Mouse (Mus musculus): ENCODE results near the gene Gm20388. TPM values are rescaled to one million over a fixed set of nuclear protein-coding genes. Genes with fewer than 3 reads are reported as not detected.

The Gm20388 gene
- total RNA-seq, 1 experiment: 27.0 TPM

DNA sequence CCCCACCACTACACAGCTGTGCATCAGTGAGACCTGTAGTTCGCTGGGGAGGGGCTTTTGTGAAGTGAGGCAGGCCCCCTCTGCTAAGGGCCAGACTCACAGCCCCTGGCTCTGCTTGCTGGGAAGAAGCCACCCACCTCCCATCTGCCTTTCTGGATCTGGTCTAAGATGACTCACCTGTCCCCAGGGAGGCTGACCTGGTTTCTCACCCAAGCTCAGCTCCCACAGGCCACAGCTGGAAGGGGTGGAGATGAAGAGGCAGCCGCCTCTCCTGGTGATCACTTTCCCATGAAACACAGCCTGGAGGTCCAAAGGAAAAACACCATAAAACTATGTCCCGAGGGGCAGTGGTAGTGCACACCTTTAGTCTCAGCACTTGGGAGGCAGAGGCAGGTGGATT lies 2918.8 kb downstream of the Gm20388 start:
- Histone ChIP-seq H3K9me3 (ENCODE audit: control insufficient read depth, insufficient read depth, low read depth, low read length) (no peaks in the 10 kb centered on the region), H3K4me1 (ENCODE audit: control insufficient read depth in 2 of 2, insufficient read depth in 2 of 2, low read length in 2 of 2, poor library complexity in 1 of 2) (no peaks in the 10 kb centered on the region), H3K36me3 (ENCODE audit: control insufficient read depth, insufficient read depth, low read length, poor library complexity, severe bottlenecking) (no peaks in the 10 kb centered on the region), H3K27ac (ENCODE audit: insufficient read depth, low read depth, low read length, poor library complexity, severe bottlenecking) (no peak overlapping the region), H3K4me3 (ENCODE audit: insufficient read depth in 1 of 2, low read depth in 1 of 2, low read length in 2 of 2, poor library complexity in 1 of 2, severe bottlenecking in 1 of 2) (no peak overlapping the region), H3K9ac (ENCODE audit: insufficient read depth, low read depth, low read length, poor library complexity, severe bottlenecking) (no peak overlapping the region)
- in situ Hi-C loops (cut with MboI; ENCODE audit: low sequenced_read_pairs in 2 of 2, unreplicated experiment in 2 of 2): loop anchor here in 1 of 2 experiments (10.0 kb wide), 1 partner anchor 215 kb away; the partner anchor contains the start of genes Galns and Trappc2l
- no peak for DNase-seq (ENCODE audit: low read depth, low spot score)
- TF ChIP-seq ZC3H11A (IDR thresholded peaks at IDR 0.05; ENCODE audit: borderline replicate concordance, low read depth, low read length) (no peak), ZNF384 (IDR thresholded peaks at IDR 0.05; ENCODE audit: low read depth, low read length) (no peak), HCFC1 (IDR thresholded peaks at IDR 0.05; ENCODE audit: borderline replicate concordance, insufficient read depth, low read length) (no peak)

- H3K9ac ChIP-seq (ENCODE audit: insufficient read depth, low read depth, low read length, poor library complexity, severe bottlenecking): no peak overlapping the region
- DNase-seq (ENCODE audit: low read depth, low spot score): peak; percentile 69
- H3K36me3 ChIP-seq (ENCODE audit: control insufficient read depth, insufficient read depth, low read length, poor library complexity, severe bottlenecking): no peaks in the 10 kb centered on the region
- in situ Hi-C loops (cut with MboI; ENCODE audit: low sequenced_read_pairs in 2 of 2, unreplicated experiment in 2 of 2): no loop called here
- no peak overlapping the region for H3K27ac ChIP-seq (ENCODE audit: insufficient read depth, low read depth, low read length, poor library complexity, severe bottlenecking)
- H3K4me1 ChIP-seq (ENCODE audit: control insufficient read depth in 2 of 2, insufficient read depth in 2 of 2, low read length in 2 of 2, poor library complexity in 1 of 2): no peaks in the 10 kb centered on the region; a peak in 1 of 4 replicates
- no peaks in the 10 kb centered on the region for H3K9me3 ChIP-seq (ENCODE audit: control insufficient read depth, insufficient read depth, low read depth, low read length)
- TF ChIP-seq HCFC1 (IDR thresholded peaks at IDR 0.05; ENCODE audit: borderline replicate concordance, insufficient read depth, low read length) (no peak), ZC3H11A (IDR thresholded peaks at IDR 0.05; ENCODE audit: borderline replicate concordance, low read depth, low read length) (peak; percentile 95)
- no peak overlapping the region for H3K4me3 ChIP-seq (ENCODE audit: insufficient read depth in 1 of 2, low read depth in 1 of 2, low read length in 2 of 2, poor library complexity in 1 of 2, severe bottlenecking in 1 of 2)
Observed at GRCm38 (mm10) chr8:122830349-122831061, 2919.9 kb downstream of the Gm20388 start.

GRCm38 (mm10) chr8:122834416-122834815 lies 2923.8 kb downstream of the Gm20388 start:
- H3K4me3 ChIP-seq (ENCODE audit: insufficient read depth in 1 of 2, low read depth in 1 of 2, low read length in 2 of 2, poor library complexity in 1 of 2, severe bottlenecking in 1 of 2): no peak overlapping the region
- no peaks in the 10 kb centered on the region for H3K9me3 ChIP-seq (ENCODE audit: control insufficient read depth, insufficient read depth, low read depth, low read length)
- no peaks in the 10 kb centered on the region; a peak in 1 of 4 replicates for H3K4me1 ChIP-seq (ENCODE audit: control insufficient read depth in 2 of 2, insufficient read depth in 2 of 2, low read length in 2 of 2, poor library complexity in 1 of 2)
- no peaks in the 10 kb centered on the region for H3K36me3 ChIP-seq (ENCODE audit: control insufficient read depth, insufficient read depth, low read length, poor library complexity, severe bottlenecking)
- DNase-seq (ENCODE audit: low read depth, low spot score): no peak
- no peak for TF ChIP-seq HCFC1 (IDR thresholded peaks at IDR 0.05; ENCODE audit: borderline replicate concordance, insufficient read depth, low read length)
- TF ChIP-seq ZC3H11A (IDR thresholded peaks at IDR 0.05; ENCODE audit: borderline replicate concordance, low read depth, low read length): no peak
- TF ChIP-seq ZNF384 (IDR thresholded peaks at IDR 0.05; ENCODE audit: low read depth, low read length): no peak
- no peak for TF ChIP-seq CHD2 (IDR thresholded peaks at IDR 0.05; ENCODE audit: low read depth, low read length)
- TF ChIP-seq MAFK (IDR thresholded peaks at IDR 0.05; ENCODE audit: insufficient read depth, low read depth, low read length): no peak
- H3K27ac ChIP-seq (ENCODE audit: insufficient read depth, low read depth, low read length, poor library complexity, severe bottlenecking): no peak overlapping the region
- in situ Hi-C loops (cut with MboI; ENCODE audit: low sequenced_read_pairs in 2 of 2, unreplicated experiment in 2 of 2): no loop called here
- H3K9ac ChIP-seq (ENCODE audit: insufficient read depth, low read depth, low read length, poor library complexity, severe bottlenecking): no peak overlapping the region

GRCm38 (mm10) chr8:122834971-122835370 lies 2924.3 kb downstream of the Gm20388 start:
- TF ChIP-seq ZC3H11A (IDR thresholded peaks at IDR 0.05; ENCODE audit: borderline replicate concordance, low read depth, low read length) (peak; percentile 69; the same call in 1 of the 2 replicates), HCFC1 (IDR thresholded peaks at IDR 0.05; ENCODE audit: borderline replicate concordance, insufficient read depth, low read length) (no peak)
- Histone ChIP-seq H3K36me3 (ENCODE audit: control insufficient read depth, insufficient read depth, low read length, poor library complexity, severe bottlenecking) (no peaks in the 10 kb centered on the region), H3K9ac (ENCODE audit: insufficient read depth, low read depth, low read length, poor library complexity, severe bottlenecking) (no peak overlapping the region), H3K9me3 (ENCODE audit: control insufficient read depth, insufficient read depth, low read depth, low read length) (no peaks in the 10 kb centered on the region), H3K27ac (ENCODE audit: insufficient read depth, low read depth, low read length, poor library complexity, severe bottlenecking) (no peak overlapping the region), H3K4me3 (ENCODE audit: insufficient read depth in 1 of 2, low read depth in 1 of 2, low read length in 2 of 2, poor library complexity in 1 of 2, severe bottlenecking in 1 of 2) (no peak overlapping the region), H3K4me1 (ENCODE audit: control insufficient read depth in 2 of 2, insufficient read depth in 2 of 2, low read length in 2 of 2, poor library complexity in 1 of 2) (no peaks in the 10 kb centered on the region; a peak in 1 of 4 replicates)
- peak; percentile 76 for DNase-seq (ENCODE audit: low read depth, low spot score)
- in situ Hi-C loops (cut with MboI; ENCODE audit: low sequenced_read_pairs in 2 of 2, unreplicated experiment in 2 of 2): no loop called here

DNA sequence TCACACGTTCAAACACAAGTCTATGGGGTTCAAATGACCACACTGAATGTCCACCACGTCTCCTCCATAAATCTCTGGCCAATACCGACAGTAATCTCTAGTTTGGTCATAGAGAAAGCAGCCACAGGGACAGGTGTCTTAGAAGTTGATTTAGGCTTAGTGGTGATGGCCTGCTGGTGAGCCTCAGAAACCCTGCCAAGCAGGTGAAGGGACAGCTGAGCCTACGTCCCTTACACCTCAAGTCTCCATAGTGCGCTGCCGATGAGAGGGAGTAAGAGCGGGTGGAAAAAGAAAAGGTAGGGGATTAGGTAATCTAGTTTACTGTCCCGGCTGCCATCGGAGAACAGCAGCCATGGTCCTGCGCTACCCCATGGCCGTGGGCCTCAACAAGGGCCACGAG lies 2925.6 kb downstream of the Gm20388 start:
- Histone ChIP-seq H3K9ac (ENCODE audit: insufficient read depth, low read depth, low read length, poor library complexity, severe bottlenecking) (no peak overlapping the region), H3K4me1 (ENCODE audit: control insufficient read depth in 2 of 2, insufficient read depth in 2 of 2, low read length in 2 of 2, poor library complexity in 1 of 2) (no peaks in the 10 kb centered on the region; a peak in 1 of 4 replicates), H3K4me3 (ENCODE audit: insufficient read depth in 1 of 2, low read depth in 1 of 2, low read length in 2 of 2, poor library complexity in 1 of 2, severe bottlenecking in 1 of 2) (no peak overlapping the region), H3K36me3 (ENCODE audit: control insufficient read depth, insufficient read depth, low read length, poor library complexity, severe bottlenecking) (no peaks in the 10 kb centered on the region), H3K27ac (ENCODE audit: insufficient read depth, low read depth, low read length, poor library complexity, severe bottlenecking) (no peak overlapping the region), H3K9me3 (ENCODE audit: control insufficient read depth, insufficient read depth, low read depth, low read length) (no peaks in the 10 kb centered on the region)
- in situ Hi-C loops (cut with MboI; ENCODE audit: low sequenced_read_pairs in 2 of 2, unreplicated experiment in 2 of 2): no loop called here
- TF ChIP-seq CHD2 (IDR thresholded peaks at IDR 0.05; ENCODE audit: low read depth, low read length): no peak
- no peak for TF ChIP-seq ZC3H11A (IDR thresholded peaks at IDR 0.05; ENCODE audit: borderline replicate concordance, low read depth, low read length)
- no peak for TF ChIP-seq MAFK (IDR thresholded peaks at IDR 0.05; ENCODE audit: insufficient read depth, low read depth, low read length)
- no peak for TF ChIP-seq ZNF384 (IDR thresholded peaks at IDR 0.05; ENCODE audit: low read depth, low read length)
- TF ChIP-seq HCFC1 (IDR thresholded peaks at IDR 0.05; ENCODE audit: borderline replicate concordance, insufficient read depth, low read length): no peak
- no peak for DNase-seq (ENCODE audit: low read depth, low spot score)
